Mouse (Mus musculus): ENCODE data around the gene Epb41l3.

DNA sequence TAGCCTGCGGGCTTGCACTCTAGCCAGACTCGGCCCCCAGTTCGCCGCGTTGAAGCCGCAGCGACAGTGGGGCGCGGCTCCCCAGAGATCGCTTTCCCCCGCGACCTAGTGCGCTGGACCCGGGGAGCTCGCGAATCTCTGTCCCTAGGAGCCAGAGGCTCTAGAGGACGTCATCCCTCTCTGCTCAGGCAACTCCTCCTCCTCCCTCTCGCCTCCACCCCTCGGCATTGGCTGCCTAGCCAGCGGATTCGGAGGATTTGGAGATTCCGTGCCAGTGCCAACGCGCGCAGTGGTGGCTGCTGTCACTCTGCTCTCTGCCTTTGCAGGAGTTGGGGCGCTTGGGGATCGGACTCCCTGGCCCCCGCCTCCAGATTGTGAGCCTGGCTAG lies 749 bp downstream of the Epb41l3 start:
- TF ChIP-seq CTCF (IDR thresholded peaks at IDR 0.05; ENCODE audit: low read depth): no peak
- no peak for TF ChIP-seq EP300 (IDR thresholded peaks at IDR 0.05; ENCODE audit: low read depth)
